Mouse (Mus musculus) lung, postnatal 0 days (tissue): Measurements from ENCODE around the gene Prr19. TPM values are rescaled to one million over a fixed set of nuclear protein-coding genes. Genes with fewer than 3 reads are reported as not detected.
A peak's percentile ranks its signal among the peaks of the same experiment; 100 is the strongest.

Experiments used
- ATAC-seq: fragments of 200-750 bp; cut with Nextera tagmentation; 2 replicates; pipeline ENCODE4 v1.8.0; 2017; ENCODE audit warnings: moderate library complexity
- DNase-seq: peaks from one replicate; pipeline ENCODE4 v3.0.0-alpha.2; 2016; ENCODE audit warnings: low spot score
- H3K27ac ChIP-seq: fragments of 300-500 bp; sonication (generic); 2 replicates; pipeline ENCODE4 v1.5.1; 2014; ENCODE audit warnings: antibody characterized with exemption, mild to moderate bottlenecking, low read length, mixed read lengths
- H3K27me3 ChIP-seq: fragments of 300-500 bp; sonication (generic); replicated peaks from 2 replicates; pipeline ENCODE4 v1.6.1; 2014; ENCODE audit warnings: low read length, mixed read lengths; ENCODE audit not compliant: insufficient read depth
- H3K36me3 ChIP-seq: fragments of 300-500 bp; sonication (generic); 2 replicates; pipeline ENCODE4 v1.6.1; 2014; ENCODE audit warnings: low read length, mixed read lengths; ENCODE audit not compliant: insufficient read depth
- H3K4me1 ChIP-seq: fragments of 300-500 bp; sonication (generic); 2 replicates; pipeline ENCODE4 v1.6.1; 2014; ENCODE audit warnings: antibody characterized with exemption, low read depth, low read length, mixed read lengths; ENCODE audit not compliant: insufficient read depth
- H3K4me2 ChIP-seq: fragments of 300-500 bp; sonication (generic); replicated peaks from 2 replicates; pipeline ENCODE4 v1.6.1; 2014; ENCODE audit warnings: low read depth, mild to moderate bottlenecking, low read length, moderate library complexity, mixed read lengths
- H3K4me3 ChIP-seq: fragments of 300-500 bp; sonication (generic); 2 replicates; pipeline ENCODE4 v1.5.1; 2014; ENCODE audit warnings: low read depth, low read length
- H3K9ac ChIP-seq: fragments of 300-500 bp; sonication (generic); replicated peaks from 2 replicates; pipeline ENCODE4 v1.6.1; 2014; ENCODE audit warnings: low read depth, mild to moderate bottlenecking
- H3K9me3 ChIP-seq: fragments of 300-500 bp; sonication (generic); 2 replicates; pipeline ENCODE4 v1.6.1; 2016; ENCODE audit warnings: low read length, mixed read lengths
- CTCF ChIP-seq: IDR thresholded peaks from 2 replicates; pipeline ENCODE4 v1.5.1; 2016; ENCODE audit warnings: antibody characterized with exemption, mild to moderate bottlenecking
- EP300 ChIP-seq: IDR thresholded peaks from 2 replicates; pipeline ENCODE4 v1.6.1; 2016; ENCODE audit warnings: antibody characterized with exemption, mild to moderate bottlenecking, control low read depth
- WGBS: fragments of 180-500 bp; shearing (Covaris S2); extraction: QIAGEN DNeasy Blood & Tissue Kit; methylation state at CpG from one replicate; pipeline ENCODE4 v1.1.7; 2014; 5-methylcytosine and 5-hydroxymethylcytosine counted together
- polyA plus RNA-seq: library from polyadenylated mRNA; unstranded; fragments of >200 nt; fragmentation: Nextera tagmentation; extraction: Ambion mirVana; gene quantifications from 2 replicates; pipeline ENCODE4 v1.2.1, GENCODE M21; 2015

Prr19 gene
- polyA plus RNA-seq, 1 experiment from 2014 or later, result not detected

DNA sequence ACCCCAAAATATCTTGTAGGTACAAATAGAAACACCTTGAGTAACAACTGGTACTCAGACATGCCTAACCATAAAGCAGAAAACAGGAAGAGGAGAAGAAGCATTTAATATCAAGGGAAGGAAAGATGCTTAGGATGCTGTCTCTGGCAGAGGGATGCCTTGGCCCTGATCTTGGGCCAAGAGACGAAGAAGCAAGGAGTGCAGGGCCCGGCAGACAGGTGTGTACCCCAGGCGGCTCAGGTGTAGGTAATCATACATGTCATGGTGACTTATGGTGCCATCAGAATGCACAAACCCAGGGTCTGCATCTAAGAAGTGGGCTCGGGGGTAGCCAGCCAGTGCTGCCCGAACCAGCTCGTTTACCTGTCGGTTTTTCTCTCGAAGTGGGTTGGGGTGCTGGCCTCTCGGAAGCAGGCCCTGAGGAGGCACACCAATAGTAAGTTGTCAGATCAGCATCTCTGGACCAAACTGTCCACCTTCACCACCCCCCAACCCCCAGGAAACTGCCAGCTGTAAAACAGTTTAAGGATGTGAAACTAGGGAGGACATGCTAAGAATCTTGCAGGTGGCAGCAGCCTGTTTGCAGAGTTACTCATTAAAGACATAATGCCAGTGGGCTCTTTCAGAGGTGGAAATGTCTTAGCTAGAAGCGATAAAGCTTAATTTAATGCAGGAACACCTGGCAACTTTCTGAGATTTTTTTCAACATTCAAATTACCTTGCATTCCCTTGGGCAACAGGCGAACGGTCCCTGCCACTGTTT is 6.1 kb upstream of the Prr19 start:
- TF ChIP-seq EP300, result no peak
- TF ChIP-seq CTCF, result no peak
- Histone ChIP-seq H3K4me3 (no peak overlapping the region), H3K27ac (no peak overlapping the region), H3K9ac (no peak overlapping the region), H3K9me3 (no peaks in the 10 kb centered on the region), H3K4me1 (0 out of 2 replicates have a peak, but pooled peaks cover 3% of the 10 kb centered on the region), H3K27me3 (no peaks in the 10 kb centered on the region), H3K36me3 (peaks cover 25% of the 10 kb centered on the region; the same call in 1 of the 2 replicates), H3K4me2 (no peak overlapping the region)
- no peak for ATAC-seq
- no peak for DNase-seq
- 87% methylated on average over 12 of the region's 12 CpGs for WGBS

- TF ChIP-seq CTCF, result no peak
- TF ChIP-seq EP300, result no peak
- Histone ChIP-seq H3K9ac (peak overlapping the region; percentile 55), H3K4me1 (0 out of 2 replicates have a peak, but pooled peaks cover 3% of the 10 kb centered on the region), H3K36me3 (peaks cover 10% of the 10 kb centered on the region; the same call in 1 of the 2 replicates), H3K4me3 (peak overlapping the region; percentile 64), H3K27ac (peak overlapping the region; percentile 84), H3K9me3 (no peaks in the 10 kb centered on the region), H3K4me2 (peak overlapping the region; percentile 97), H3K27me3 (no peaks in the 10 kb centered on the region)
- WGBS, result under 1% methylated on average over 21 of the region's 21 CpGs
- peak; percentile 34 for DNase-seq
- peak; percentile 18 for ATAC-seq
Measured at GRCm38 (mm10) chr7:25296945-25297453, 4.2 kb upstream of the Prr19 start.

DNA sequence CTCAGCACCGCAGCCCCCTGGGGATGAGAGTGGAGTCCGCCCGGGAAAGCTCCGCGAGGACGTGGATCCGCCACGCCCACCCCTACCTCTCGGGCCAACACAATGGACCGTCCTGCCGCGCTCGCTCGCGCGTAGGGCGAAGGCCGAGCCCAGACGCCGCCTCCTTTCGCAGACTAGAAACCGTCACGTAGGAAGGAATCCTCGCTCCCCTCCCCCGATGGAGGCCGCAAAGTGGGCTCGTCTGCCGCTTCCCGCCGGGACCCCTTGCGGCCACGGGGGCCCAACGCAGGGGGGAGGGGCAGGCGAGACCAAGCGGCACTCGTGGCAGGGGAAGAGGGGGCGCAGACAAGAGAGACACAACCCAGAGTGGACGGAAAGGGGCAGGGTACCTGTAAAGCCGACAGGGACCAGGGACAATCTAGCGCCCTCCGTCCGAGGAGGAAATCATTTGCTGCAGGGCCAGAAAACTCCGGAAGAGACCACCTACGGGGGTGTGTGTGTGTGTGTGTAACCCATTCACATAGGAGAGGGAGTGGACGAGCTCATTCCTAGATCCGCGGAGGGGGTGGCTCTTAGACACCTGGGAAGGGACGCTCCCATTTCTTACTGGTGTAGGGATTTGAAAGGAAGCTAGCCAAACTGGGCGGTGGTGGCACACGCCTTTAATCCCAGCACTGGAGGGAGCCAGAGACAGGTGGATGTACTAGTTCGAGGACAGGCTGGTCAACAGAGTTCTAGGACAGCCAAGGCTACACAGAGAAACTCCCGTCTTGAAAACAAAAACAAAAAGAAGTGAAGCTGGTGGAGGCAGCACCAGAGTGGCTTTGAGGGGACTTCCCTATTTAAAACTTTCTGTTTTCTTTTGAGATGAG is 3.5 kb upstream of the Prr19 start, which contains the start of gene Pafah1b3:
Gene Pafah1b3, minus strand, starts transcription at position 533 of the 872 bp plus-strand sequence.
- DNase-seq, result peak; percentile 95
- Histone ChIP-seq H3K36me3 (peaks cover 7% of the 10 kb centered on the region; the same call in 1 of the 2 replicates), H3K9me3 (no peaks in the 10 kb centered on the region), H3K4me2 (peak within 1 kb of the TSS; percentile 97), H3K4me1 (0 out of 2 replicates have a peak, but pooled peaks cover 3% of the 10 kb centered on the region), H3K27me3 (no peaks in the 10 kb centered on the region), H3K9ac (peak within 1 kb of the TSS; percentile 55), H3K27ac (peak within 1 kb of the TSS; percentile 84), H3K4me3 (peak within 1 kb of the TSS; percentile 64)
- 2% methylated on average over 51 of the region's 52 CpGs for WGBS
- TF ChIP-seq CTCF (peak; percentile 64), EP300 (no peak)
- peak; percentile 92 for ATAC-seq

DNA sequence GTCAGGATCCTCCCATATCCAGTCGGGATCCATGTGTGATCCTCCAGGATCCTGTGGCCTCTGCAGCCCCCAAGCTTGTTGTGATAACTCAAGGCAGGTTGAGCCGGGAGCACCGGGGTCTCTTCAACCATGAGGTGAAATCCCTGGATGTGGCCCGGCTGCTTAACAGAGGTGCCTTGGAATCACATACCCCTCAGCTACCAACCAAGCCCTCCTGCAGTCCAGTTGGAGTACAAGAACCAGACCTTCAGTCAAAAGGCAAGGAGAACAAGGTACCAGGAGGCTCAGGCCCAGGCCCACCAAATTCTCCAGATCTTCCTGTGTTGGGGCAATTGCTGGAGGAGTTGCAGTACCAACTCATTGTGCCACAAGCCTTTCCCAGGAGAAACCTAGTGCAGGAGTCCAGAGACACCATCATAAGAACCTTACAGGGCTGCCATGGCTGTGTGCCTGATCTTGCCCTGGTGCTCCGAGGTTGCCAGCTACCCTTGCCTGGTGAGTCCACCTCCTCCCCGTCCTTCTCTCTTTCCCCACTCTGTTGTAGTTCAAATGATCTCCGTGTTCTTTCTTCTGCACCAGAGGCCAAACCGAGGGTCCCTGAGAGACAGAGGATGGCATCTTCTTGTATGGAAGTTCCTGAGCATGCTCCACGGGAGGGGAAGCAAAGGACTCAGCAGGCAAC is 1.9 kb downstream of the Prr19 start:
- Histone ChIP-seq H3K27me3 (peaks cover 3% of the 10 kb centered on the region; the same call in 1 of the 2 replicates), H3K4me2 (no peak overlapping the region), H3K4me3 (no peak overlapping the region), H3K36me3 (no peaks in the 10 kb centered on the region), H3K9ac (no peak overlapping the region), H3K4me1 (no peaks in the 10 kb centered on the region), H3K9me3 (no peaks in the 10 kb centered on the region), H3K27ac (no peak overlapping the region)
- DNase-seq, result no peak
- 48% methylated on average over 9 of the region's 9 CpGs for WGBS
- no peak for TF ChIP-seq CTCF
- TF ChIP-seq EP300, result no peak
- ATAC-seq, result no peak

DNA sequence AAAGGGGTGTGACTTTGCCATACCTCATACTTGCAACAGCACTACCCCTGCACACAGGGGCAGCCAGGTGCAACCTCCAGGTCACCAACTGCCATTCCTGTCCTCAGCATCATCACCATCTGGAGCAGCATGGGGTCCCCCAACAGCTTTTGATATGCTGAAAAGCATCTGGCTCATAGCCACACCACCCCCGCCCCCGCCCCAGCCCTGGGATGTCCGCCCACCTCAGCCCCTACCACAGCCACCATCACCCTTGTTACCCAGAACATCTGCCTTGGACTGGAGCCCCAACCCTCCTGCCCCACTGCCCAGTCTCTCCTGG is 2.4 kb downstream of the Prr19 start:
- Histone ChIP-seq H3K9me3 (no peaks in the 10 kb centered on the region), H3K27me3 (peaks cover 3% of the 10 kb centered on the region; the same call in 1 of the 2 replicates), H3K27ac (no peak overlapping the region), H3K9ac (no peak overlapping the region), H3K4me2 (no peak overlapping the region), H3K4me3 (no peak overlapping the region), H3K4me1 (no peaks in the 10 kb centered on the region), H3K36me3 (no peaks in the 10 kb centered on the region)
- WGBS, result 71% methylated on average over 2 of the region's 3 CpGs
- DNase-seq, result no peak
- no peak for ATAC-seq
- TF ChIP-seq CTCF (no peak), EP300 (no peak)

- Histone ChIP-seq H3K9me3 (no peaks in the 10 kb centered on the region), H3K9ac (no peak overlapping the region), H3K4me1 (no peaks in the 10 kb centered on the region), H3K27ac (no peak overlapping the region), H3K4me3 (no peak overlapping the region), H3K27me3 (peaks cover 3% of the 10 kb centered on the region; the same call in 1 of the 2 replicates), H3K36me3 (no peaks in the 10 kb centered on the region), H3K4me2 (peak overlapping the region; percentile 72; the same call in 1 of the 2 replicates)
- ATAC-seq, result no peak
- 2% methylated on average over 2 of the region's 2 CpGs for WGBS
- TF ChIP-seq CTCF (no peak), EP300 (no peak)
- no peak for DNase-seq
Measured at GRCm38 (mm10) chr7:25305481-25305880, 4.3 kb downstream of the Prr19 start.
